Mouse (Mus musculus) CD4-positive, CD25-positive, alpha-beta regulatory T cell, adult 9 weeks (primary cell): Measurements from ENCODE around the gene Itgb2l. TPM values are rescaled to one million over a fixed set of nuclear protein-coding genes. Genes with fewer than 3 reads are reported as not detected.

Experiments used
- polyA plus RNA-seq: library from polyadenylated mRNA; unstranded; fragments of 100-300 nt; shearing (Covaris generic); gene quantifications from one replicate; pipeline ENCODE4 v1.2.1, GENCODE M21; 2017

The Itgb2l gene
- not detected for polyA plus RNA-seq

GRCm38 (mm10) chr16:96443468-96443867 lies at the start of gene Itgb2l:
Gene Itgb2l (minus strand): TSS chr16:96443619.

GRCm38 (mm10) chr16:96467445-96467844 lies 24.0 kb upstream of the Itgb2l start, which contains the start of gene Pcp4:
Gene Pcp4 (plus strand): TSS chr16:96467606.

Other genes starting within 250 kb of the Itgb2l start
- not detected for gene Sh3bgr, start 243.2 kb downstream of the Itgb2l start, polyA plus RNA-seq
- gene B3galt5, start 207.8 kb downstream of the Itgb2l start, polyA plus RNA-seq, result 2.2 TPM
- not detected for gene Pcp4, start 24.0 kb upstream of the Itgb2l start, polyA plus RNA-seq